Mouse (Mus musculus): Measurements from ENCODE around the gene Ncoa3. TPM values are rescaled to one million over a fixed set of nuclear protein-coding genes. Genes with fewer than 3 reads are reported as not detected.

Gene Ncoa3
- polyA plus RNA-seq, 1 experiment from 2014 or later: 15.5 TPM

DNA sequence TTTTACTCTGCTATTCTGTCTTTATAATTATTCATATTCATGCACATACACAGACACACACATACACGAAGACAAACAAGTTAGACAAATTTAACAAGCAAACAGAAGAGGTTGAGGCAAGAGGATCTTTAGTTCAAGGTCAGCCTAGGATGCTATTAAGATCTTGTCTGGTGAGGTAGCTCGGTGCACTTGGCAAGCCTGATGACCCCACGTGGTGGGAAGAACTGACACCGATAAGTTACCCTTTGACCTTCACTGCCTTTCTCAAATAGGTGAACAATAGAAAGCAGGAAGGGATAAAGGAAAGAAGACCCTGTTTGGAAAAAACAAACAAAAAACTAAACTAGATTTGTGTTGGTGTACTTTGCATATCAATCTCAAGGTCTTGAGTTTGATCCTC, 10.0 kb downstream of the Ncoa3 start:
- H3K9me3 ChIP-seq (replicated peaks; ENCODE audit: control insufficient read depth, low read length, poor library complexity, severe bottlenecking): no peaks in the 10 kb centered on the region
- peaks cover 24% of the 10 kb centered on the region for H3K4me1 ChIP-seq (ENCODE audit: control insufficient read depth, insufficient read depth, low read length)
- no peak overlapping the region for H3K4me2 ChIP-seq (ENCODE audit: low read length)
- H3K27ac ChIP-seq (ENCODE audit: low read length): no peak overlapping the region
- H3K4me3 ChIP-seq (ENCODE audit: low read depth, low read length): no peak overlapping the region
- 59% methylated on average over 4 of the region's 4 CpGs for WGBS
- no peak for ATAC-seq
- no peaks in the 10 kb centered on the region for H3K27me3 ChIP-seq (ENCODE audit: control insufficient read depth, insufficient read depth, low read depth, low read length)
- H3K9ac ChIP-seq (ENCODE audit: low read depth, low read length): no peak overlapping the region
- H3K36me3 ChIP-seq (ENCODE audit: control insufficient read depth, insufficient read depth, low read length): no peaks in the 10 kb centered on the region

DNA sequence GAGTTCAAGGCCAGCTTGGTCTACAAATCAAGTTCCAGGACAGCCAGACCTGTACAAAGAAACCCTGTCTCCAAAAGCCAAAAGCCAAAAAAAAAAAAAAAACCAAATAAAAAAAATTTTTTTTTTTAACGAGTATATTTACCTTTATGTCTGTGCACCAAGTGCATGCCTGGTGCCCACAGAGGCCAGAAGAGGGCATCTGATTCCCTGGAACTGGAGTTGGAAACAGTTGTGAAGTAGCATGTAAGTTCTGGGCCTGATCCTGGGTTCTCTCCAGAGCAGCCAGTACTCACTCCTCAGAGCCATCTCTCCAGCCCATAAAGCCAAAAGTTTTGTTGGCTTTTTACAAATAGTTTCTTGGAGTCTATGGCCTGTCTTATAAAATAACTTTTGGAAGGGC, 10.6 kb downstream of the Ncoa3 start:
- H3K27ac ChIP-seq (ENCODE audit: low read length): no peak overlapping the region
- ATAC-seq: no peak
- no peaks in the 10 kb centered on the region for H3K27me3 ChIP-seq (ENCODE audit: control insufficient read depth, insufficient read depth, low read depth, low read length)
- no peaks in the 10 kb centered on the region for H3K9me3 ChIP-seq (replicated peaks; ENCODE audit: control insufficient read depth, low read length, poor library complexity, severe bottlenecking)
- no peak overlapping the region for H3K4me3 ChIP-seq (ENCODE audit: low read depth, low read length)
- no peaks in the 10 kb centered on the region for H3K36me3 ChIP-seq (ENCODE audit: control insufficient read depth, insufficient read depth, low read length)
- H3K4me1 ChIP-seq (ENCODE audit: control insufficient read depth, insufficient read depth, low read length): peaks cover 24% of the 10 kb centered on the region
- H3K4me2 ChIP-seq (ENCODE audit: low read length): no peak overlapping the region
- H3K9ac ChIP-seq (ENCODE audit: low read depth, low read length): no peak overlapping the region
- WGBS: 92% methylated on average over 1 of the region's 1 CpGs

DNA sequence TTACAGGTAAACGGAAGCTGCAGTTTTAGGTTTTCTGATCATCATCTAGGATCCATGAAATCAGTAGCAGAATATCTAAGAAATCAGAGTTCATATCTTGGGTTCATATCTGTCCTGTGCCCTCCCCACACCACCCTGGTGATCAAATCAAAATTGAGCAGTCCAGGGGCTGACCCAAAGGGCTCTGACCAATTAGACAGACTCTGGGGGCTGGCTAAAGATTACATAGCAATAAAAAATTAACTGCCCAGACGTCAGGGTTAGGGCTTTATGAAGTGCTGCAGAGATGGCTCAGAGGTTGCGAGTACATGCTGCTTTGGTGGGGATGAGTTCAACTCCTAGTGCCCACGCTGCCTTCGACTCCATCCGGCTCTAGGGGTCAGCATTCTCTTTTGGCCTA, 14.6 kb downstream of the Ncoa3 start:
- no peaks in the 10 kb centered on the region for H3K36me3 ChIP-seq (ENCODE audit: control insufficient read depth, insufficient read depth, low read length)
- no peak overlapping the region for H3K4me3 ChIP-seq (ENCODE audit: low read depth, low read length)
- peaks cover 20% of the 10 kb centered on the region for H3K4me1 ChIP-seq (ENCODE audit: control insufficient read depth, insufficient read depth, low read length)
- ATAC-seq: no peak
- no peak overlapping the region for H3K27ac ChIP-seq (ENCODE audit: low read length)
- H3K9me3 ChIP-seq (replicated peaks; ENCODE audit: control insufficient read depth, low read length, poor library complexity, severe bottlenecking): no peaks in the 10 kb centered on the region
- H3K27me3 ChIP-seq (ENCODE audit: control insufficient read depth, insufficient read depth, low read depth, low read length): no peaks in the 10 kb centered on the region
- no peak overlapping the region for H3K4me2 ChIP-seq (ENCODE audit: low read length)
- WGBS: 75% methylated on average over 6 of the region's 6 CpGs
- no peak overlapping the region for H3K9ac ChIP-seq (ENCODE audit: low read depth, low read length)

DNA sequence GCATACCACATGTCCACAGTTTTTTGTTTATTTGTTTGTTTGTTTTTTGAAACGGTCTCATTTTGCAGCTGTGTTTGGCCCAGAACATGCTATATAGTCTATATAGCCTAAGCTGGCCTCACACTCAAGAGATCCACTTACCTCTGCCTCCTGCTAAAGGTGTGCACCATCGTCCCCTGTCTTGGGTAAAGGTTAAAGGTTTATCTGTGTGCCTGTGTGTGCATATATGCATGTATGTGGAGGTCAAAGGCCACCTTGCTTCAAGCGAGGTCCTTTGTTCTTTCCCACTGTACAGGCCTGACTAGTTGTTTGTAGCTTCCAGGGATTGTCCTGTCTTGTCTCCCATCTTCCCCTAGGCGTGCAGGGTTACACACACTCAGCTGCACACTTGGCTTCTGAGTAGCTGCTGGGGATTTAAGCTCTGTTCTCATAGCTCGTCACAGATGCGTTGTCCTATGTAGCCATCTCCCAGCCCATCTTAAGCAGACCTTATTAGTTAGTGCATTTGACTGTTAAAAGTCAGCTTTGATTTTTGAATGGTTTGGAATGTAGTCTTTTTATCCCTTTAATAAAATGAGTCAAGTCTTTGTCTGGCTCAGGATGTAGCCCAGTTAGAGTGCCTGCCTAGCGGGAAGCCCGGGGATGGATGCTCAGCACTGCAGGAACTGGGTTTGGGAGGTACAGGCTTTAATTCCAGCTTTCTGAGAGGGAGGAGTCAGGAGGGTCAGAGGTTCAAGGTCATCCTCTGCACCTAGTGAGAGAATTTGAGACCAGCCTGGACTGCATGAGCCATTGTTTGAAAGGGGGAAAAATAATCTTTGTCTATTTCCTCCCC, 16.3 kb downstream of the Ncoa3 start:
- Histone ChIP-seq H3K4me1 (ENCODE audit: control insufficient read depth, insufficient read depth, low read length) (peaks cover 20% of the 10 kb centered on the region), H3K4me2 (ENCODE audit: low read length) (no peak overlapping the region), H3K9ac (ENCODE audit: low read depth, low read length) (no peak overlapping the region), H3K27me3 (ENCODE audit: control insufficient read depth, insufficient read depth, low read depth, low read length) (no peaks in the 10 kb centered on the region), H3K36me3 (ENCODE audit: control insufficient read depth, insufficient read depth, low read length) (no peaks in the 10 kb centered on the region), H3K9me3 (replicated peaks; ENCODE audit: control insufficient read depth, low read length, poor library complexity, severe bottlenecking) (no peaks in the 10 kb centered on the region), H3K4me3 (ENCODE audit: low read depth, low read length) (no peak overlapping the region), H3K27ac (ENCODE audit: low read length) (peak overlapping the region; percentile 51; the same call in 1 of the 2 replicates)
- 0 out of 2 replicates have a peak, but pooled peaks have one; percentile 51 for ATAC-seq
- WGBS: 30% methylated on average over 8 of the region's 8 CpGs

DNA sequence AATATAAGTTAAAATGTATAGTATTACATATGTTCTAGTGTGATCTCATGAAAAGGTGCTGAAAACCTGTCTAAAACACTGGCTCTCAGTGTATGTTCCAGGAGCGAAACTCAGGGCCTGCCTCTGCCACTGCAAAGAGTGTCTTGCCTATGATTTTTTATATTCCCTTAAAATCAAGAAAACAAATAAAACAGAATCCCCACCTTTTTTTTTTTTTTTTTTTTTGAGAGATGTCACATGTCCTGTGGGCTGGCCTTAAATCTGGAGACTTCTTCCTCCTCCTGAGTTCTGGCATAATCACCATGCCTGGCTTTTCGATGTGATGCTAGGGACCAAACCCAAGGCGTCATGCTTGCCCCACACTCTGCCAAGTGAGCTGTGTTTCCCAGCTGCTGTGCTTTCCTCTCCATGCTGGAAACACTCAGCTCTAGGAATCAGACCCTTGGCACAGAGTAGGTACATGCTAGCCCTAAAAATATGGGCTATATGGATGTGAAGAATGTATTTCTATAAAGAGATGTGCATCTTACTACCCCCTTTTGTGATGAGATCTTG, 17.0 kb downstream of the Ncoa3 start:
- peak; percentile 45; the same call in 1 of the 2 replicates for ATAC-seq
- no peaks in the 10 kb centered on the region for H3K36me3 ChIP-seq (ENCODE audit: control insufficient read depth, insufficient read depth, low read length)
- no peaks in the 10 kb centered on the region for H3K27me3 ChIP-seq (ENCODE audit: control insufficient read depth, insufficient read depth, low read depth, low read length)
- H3K27ac ChIP-seq (ENCODE audit: low read length): peak overlapping the region; percentile 66
- H3K9ac ChIP-seq (ENCODE audit: low read depth, low read length): 0 out of 2 replicates have a peak overlapping the region, but pooled peaks have one; percentile 3
- H3K4me3 ChIP-seq (ENCODE audit: low read depth, low read length): no peak overlapping the region
- 61% methylated on average over 3 of the region's 3 CpGs for WGBS
- no peak overlapping the region for H3K4me2 ChIP-seq (ENCODE audit: low read length)
- peaks cover 20% of the 10 kb centered on the region for H3K4me1 ChIP-seq (ENCODE audit: control insufficient read depth, insufficient read depth, low read length)
- no peaks in the 10 kb centered on the region for H3K9me3 ChIP-seq (replicated peaks; ENCODE audit: control insufficient read depth, low read length, poor library complexity, severe bottlenecking)

DNA sequence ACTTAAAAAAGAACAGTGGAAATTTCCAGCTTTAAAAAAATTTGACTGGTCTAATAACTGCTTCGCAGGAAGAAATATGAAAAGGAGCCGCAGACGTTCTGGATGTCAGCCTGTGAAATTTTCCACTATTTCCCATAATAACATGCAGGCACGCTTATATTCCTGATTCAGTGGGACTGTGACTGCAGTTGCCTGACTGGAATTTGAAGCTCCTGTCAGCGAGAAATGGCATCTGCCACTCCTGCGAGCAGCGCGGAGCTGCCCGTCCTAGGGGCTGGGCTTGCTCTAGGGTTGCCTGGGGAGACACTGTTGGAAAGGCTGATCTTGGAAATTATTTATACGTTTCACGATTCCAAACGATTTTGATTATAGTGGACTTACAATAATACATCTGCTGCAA, 17.9 kb downstream of the Ncoa3 start:
- Histone ChIP-seq H3K4me2 (ENCODE audit: low read length) (peak overlapping the region; percentile 17; the same call in 1 of the 2 replicates), H3K4me1 (ENCODE audit: control insufficient read depth, insufficient read depth, low read length) (peaks cover 20% of the 10 kb centered on the region), H3K36me3 (ENCODE audit: control insufficient read depth, insufficient read depth, low read length) (no peaks in the 10 kb centered on the region), H3K4me3 (ENCODE audit: low read depth, low read length) (no peak overlapping the region), H3K27ac (ENCODE audit: low read length) (peak overlapping the region; percentile 53; the same call in 1 of the 2 replicates), H3K27me3 (ENCODE audit: control insufficient read depth, insufficient read depth, low read depth, low read length) (no peaks in the 10 kb centered on the region), H3K9me3 (replicated peaks; ENCODE audit: control insufficient read depth, low read length, poor library complexity, severe bottlenecking) (no peaks in the 10 kb centered on the region), H3K9ac (ENCODE audit: low read depth, low read length) (no peak overlapping the region)
- WGBS: 38% methylated on average over 12 of the region's 12 CpGs
- no peak for ATAC-seq

DNA sequence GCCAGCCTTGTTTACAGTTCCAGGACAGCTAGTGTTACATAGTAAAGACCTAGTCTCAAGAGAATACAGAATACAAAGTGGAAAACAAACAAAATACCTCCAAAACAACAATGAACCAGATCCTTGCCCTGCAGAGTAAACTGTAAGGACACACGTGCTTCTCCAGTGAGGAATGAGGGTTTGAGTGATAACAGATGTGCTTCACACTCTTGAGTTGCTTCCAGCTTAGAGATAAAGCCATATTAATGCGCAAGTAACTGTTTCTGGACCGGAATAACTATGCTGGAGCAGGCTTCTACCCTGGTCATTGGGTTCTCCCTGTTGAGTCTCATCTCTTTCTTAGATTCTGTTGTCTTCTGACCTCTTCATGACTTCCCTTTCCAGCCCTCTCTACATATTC, 19.0 kb downstream of the Ncoa3 start:
- ATAC-seq: no peak
- no peak overlapping the region for H3K9ac ChIP-seq (ENCODE audit: low read depth, low read length)
- H3K9me3 ChIP-seq (replicated peaks; ENCODE audit: control insufficient read depth, low read length, poor library complexity, severe bottlenecking): no peaks in the 10 kb centered on the region
- H3K27ac ChIP-seq (ENCODE audit: low read length): no peak overlapping the region
- no peaks in the 10 kb centered on the region for H3K27me3 ChIP-seq (ENCODE audit: control insufficient read depth, insufficient read depth, low read depth, low read length)
- no peak overlapping the region for H3K4me2 ChIP-seq (ENCODE audit: low read length)
- H3K4me3 ChIP-seq (ENCODE audit: low read depth, low read length): no peak overlapping the region
- H3K36me3 ChIP-seq (ENCODE audit: control insufficient read depth, insufficient read depth, low read length): no peaks in the 10 kb centered on the region
- 79% methylated on average over 3 of the region's 3 CpGs for WGBS
- H3K4me1 ChIP-seq (ENCODE audit: control insufficient read depth, insufficient read depth, low read length): peaks cover 20% of the 10 kb centered on the region

DNA sequence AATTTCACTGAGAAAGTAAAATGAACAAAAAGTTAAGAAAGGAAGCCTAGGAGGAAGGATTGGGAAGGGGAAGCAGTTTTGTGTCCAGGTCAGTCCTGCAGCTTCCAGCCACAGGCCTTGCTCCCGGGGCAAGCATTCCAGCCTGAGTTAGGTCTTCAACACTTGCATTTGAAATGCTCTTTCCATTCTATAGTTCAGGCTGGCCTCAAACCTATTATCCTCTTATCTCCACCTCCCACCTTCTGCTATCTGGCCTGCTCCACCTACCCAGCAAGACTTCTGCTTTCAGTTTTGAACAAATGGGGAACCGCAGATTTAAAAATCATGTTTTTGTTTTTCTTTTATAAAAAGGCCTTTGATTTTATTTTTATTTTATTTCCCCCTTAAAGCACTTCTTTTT, 19.7 kb downstream of the Ncoa3 start:
- Histone ChIP-seq H3K27ac (ENCODE audit: low read length) (no peak overlapping the region), H3K9me3 (replicated peaks; ENCODE audit: control insufficient read depth, low read length, poor library complexity, severe bottlenecking) (no peaks in the 10 kb centered on the region), H3K9ac (ENCODE audit: low read depth, low read length) (no peak overlapping the region), H3K4me2 (ENCODE audit: low read length) (no peak overlapping the region), H3K4me1 (ENCODE audit: control insufficient read depth, insufficient read depth, low read length) (peaks cover 20% of the 10 kb centered on the region), H3K27me3 (ENCODE audit: control insufficient read depth, insufficient read depth, low read depth, low read length) (no peaks in the 10 kb centered on the region), H3K36me3 (ENCODE audit: control insufficient read depth, insufficient read depth, low read length) (no peaks in the 10 kb centered on the region), H3K4me3 (ENCODE audit: low read depth, low read length) (no peak overlapping the region)
- WGBS: 55% methylated on average over 2 of the region's 2 CpGs
- no peak for ATAC-seq

DNA sequence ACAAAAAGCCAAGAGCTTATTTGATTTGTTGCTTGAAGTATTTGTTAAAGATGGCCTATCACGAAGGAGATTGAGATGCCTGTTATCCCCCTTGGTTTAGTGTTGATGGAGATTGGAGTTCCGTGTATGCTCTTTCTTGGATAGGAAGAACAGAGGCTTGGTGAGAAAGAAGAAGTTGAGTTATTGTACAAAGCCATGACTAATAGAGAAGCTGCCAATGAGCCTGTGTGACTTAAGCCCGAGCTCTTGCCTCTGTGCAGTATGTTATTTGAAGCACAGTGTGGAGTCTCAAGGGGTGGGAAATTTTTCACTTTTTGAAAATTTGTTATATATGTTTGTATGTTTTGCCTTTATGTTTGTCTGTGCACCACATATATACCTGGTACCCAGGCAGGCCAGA, 26.3 kb downstream of the Ncoa3 start:
- Histone ChIP-seq H3K27me3 (ENCODE audit: control insufficient read depth, insufficient read depth, low read depth, low read length) (no peaks in the 10 kb centered on the region), H3K27ac (ENCODE audit: low read length) (no peak overlapping the region), H3K4me3 (ENCODE audit: low read depth, low read length) (no peak overlapping the region), H3K36me3 (ENCODE audit: control insufficient read depth, insufficient read depth, low read length) (no peaks in the 10 kb centered on the region), H3K4me1 (ENCODE audit: control insufficient read depth, insufficient read depth, low read length) (peaks cover 30% of the 10 kb centered on the region), H3K4me2 (ENCODE audit: low read length) (no peak overlapping the region), H3K9ac (ENCODE audit: low read depth, low read length) (no peak overlapping the region), H3K9me3 (replicated peaks; ENCODE audit: control insufficient read depth, low read length, poor library complexity, severe bottlenecking) (no peaks in the 10 kb centered on the region)
- 93% methylated on average over 3 of the region's 3 CpGs for WGBS
- ATAC-seq: no peak
